Mouse (Mus musculus): ENCODE data around the gene Tanc1.

Gene Tanc1

DNA sequence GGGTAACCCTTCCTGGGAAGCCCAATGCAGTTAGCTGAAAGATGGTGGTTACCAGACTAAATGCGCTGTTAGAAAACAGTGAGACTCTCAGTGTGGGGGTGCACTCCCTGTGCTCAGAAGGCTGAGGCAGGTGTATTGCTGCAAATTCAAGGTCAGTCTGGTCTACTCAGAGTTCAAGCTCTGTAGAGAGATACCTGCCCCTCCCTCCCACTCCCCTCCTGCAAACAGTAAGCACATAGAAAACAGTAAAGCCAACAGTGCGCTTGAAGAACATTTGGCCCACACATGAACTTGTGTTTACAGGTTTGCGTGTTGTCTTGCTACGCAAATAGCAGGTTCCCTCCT lies 73.7 kb downstream of the Tanc1 start:
- DNase-seq = no peak

DNA sequence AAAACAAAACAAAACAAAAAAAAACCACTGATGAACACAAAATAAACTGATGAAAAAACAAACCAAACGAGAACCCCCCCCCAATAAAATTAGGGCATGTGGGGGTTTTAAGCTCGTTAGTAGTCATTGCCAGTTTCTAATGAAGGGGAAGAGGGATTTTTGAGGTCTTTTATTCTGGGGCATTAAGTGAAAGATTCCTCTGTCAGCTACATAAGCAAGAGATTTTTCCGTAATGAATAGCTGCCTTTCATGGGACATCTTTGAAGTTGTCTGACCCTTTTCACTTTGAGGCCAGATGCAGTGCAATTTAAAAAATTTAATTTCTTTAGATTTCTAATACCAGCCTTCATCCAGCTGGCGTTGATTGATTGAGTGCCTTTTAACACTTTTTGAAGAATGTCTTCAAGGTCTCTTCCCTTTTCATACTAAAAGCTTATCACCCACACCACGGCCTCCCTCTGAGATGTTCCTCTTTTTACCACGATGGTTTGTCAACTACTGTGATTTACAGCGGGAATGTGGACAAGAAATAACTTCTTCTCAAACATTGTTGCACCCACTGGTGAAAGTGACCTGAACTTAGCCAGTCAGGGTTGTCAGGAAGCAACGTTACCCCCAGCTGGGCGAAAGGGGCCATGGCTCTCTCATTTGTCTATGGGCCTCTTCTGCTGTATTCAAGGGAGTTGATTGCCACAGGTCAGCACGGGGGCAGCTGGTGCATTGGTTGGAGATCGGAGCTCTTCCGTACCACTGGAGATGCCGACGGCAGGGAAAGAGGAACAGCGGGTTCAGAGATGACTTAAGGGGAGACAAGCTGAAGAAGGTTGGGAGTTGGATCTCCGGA lies 76.6 kb downstream of the Tanc1 start:
- no peak for DNase-seq

DNA sequence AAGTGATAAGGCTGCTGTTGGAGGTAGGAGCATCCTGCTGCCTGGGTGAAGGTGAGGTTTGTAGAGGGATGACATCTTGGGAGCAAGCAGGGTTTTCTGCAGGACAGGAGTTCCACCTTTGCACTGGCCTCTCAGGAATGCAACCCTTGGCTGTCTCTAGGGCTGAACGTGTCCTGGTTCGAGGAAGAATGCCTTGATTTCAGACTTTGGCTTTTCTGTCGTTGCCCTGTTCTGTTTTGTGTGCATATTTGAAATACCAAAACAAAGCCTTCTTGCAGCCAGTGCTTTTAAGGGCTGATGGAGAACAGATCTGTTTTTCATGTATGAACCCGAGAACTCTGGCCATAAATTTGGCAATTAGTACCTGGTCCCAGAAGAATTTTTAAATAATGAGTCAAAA lies 79.3 kb downstream of the Tanc1 start:
- DNase-seq = peak; percentile 73 to 85

DNA sequence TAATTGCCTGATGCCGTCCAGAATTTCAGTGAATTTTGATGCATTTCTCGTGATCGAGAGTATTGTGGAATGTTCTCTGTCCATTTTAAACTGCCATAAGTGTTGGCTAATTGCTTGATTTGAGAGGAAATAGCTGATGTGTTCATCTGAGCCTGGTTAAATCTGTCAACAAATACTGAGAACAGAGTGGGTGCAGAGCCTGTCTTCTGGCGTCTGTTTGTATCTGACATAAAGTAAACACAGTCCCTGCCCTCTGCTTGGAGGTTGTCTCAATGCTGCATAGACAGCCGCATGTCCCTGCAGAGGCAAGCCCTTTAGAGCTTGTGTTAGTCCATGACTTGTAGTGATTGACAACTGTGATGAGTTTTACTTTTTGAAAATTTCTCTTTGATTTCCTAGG lies 81.6 kb downstream of the Tanc1 start:
- no peak for DNase-seq

DNA sequence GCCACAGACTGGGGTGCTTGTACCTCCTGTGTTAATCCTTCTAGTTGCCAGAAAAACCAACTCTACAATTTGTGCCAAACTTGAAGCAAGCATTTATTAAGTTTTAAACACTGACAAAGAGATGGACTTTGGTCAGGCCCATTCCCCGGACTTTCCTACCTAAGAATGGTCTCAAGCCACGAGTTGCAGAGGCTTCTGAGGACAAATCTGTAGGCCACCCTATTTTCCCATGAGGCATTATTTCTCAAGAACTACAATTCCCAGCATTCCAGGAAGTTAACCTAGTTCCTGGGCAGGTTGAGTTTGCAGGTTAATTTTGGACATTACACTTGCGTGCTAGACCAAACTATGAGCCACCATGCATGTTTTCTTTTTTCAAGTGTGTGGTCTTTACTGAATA lies 85.3 kb downstream of the Tanc1 start:
- peak; percentile 79 to 88 for DNase-seq

DNA sequence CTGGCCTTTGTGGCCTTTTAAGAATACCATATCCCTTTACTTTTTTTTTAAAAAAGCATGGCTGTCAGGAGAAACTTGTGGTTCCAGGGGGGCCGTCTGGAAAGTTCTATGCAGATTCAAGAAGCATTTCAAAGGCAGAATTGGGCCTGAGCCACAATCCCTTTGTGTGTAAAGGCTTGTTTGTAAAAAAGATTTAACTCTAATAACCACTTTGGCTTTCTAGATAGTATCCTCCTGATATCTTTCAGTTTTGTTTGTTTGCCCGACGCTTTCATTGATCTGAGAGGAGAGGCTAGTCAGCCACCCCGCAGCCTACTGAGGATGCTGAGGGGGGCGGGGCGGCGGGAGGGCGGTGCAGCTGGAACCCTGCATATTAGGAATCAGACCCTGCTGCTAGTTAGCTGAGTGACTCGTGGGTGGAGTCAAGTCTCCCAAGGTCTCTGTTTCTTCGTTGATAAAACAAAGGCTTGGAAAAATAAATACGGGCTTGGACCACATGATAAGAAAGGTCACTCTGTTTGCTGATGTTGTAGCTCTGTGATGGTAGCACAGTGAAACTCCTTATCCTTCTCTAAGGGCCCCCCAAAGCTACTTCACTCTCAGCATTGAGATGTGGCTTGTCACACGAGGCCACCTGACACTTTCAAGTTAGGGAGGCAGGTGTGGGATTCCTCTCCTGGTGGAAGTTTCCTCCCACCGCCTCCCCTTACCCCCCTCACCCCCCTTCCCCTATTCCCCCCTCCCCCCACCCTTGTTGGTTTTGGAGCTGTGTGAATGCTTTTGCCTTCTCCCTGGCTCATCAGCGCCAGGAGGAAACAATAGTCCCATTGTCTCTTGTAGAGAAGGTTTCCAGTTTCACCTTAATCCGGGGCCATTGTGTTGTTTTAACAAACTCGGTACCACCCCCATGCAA lies 86.1 kb downstream of the Tanc1 start:
- no peak for DNase-seq

DNA sequence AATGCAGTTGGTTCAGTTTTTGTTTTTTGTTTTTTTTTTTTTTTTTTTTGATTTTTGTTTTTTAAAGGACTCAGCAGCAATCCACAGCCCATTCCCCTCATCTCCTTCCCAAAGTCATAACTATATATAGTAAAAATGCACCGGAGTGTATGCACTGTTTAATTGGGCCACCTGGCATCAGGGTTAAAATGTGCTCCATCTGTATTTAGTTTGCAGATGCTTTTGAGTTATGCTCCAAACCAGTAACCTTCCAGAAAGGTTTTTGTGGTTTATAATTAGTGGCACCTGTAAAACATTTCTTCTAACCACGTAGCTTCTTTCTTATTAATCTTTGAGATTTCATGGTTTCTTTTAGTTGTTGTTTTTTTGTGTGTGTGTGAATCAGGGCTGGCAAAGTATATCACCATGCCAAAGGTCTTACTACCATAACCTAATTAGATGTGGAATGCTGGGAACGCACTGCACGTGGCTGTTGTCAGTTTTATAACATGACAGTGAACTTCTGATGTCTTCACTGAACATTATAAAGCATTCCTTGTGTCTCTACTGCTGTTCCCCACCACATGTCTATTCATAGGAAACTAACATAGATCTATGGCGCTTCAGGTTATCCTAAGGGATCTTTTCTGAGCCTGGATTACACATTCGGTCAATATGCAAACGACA lies 86.9 kb downstream of the Tanc1 start:
- no peak for DNase-seq

DNA sequence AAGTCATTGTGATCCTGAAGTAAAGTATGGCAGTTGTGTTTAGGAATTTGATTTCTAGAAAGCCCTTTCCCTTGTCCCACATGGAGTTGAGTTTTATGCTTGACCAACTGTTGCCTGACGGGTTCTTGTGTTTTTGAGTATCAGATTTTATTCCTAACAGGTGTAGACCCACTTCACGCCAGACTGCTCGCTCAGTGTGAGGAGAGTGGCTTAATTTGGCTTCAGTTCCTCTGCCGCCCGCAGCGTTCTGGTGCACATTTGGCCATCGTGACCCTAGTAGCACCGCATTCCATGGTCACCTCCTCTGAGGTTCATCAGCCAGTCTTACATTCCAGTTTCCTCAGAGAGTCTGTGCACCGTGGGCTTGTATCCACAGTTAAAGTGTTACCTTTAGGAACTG lies 88.1 kb downstream of the Tanc1 start:
- DNase-seq = peak; percentile 74 to 86

DNA sequence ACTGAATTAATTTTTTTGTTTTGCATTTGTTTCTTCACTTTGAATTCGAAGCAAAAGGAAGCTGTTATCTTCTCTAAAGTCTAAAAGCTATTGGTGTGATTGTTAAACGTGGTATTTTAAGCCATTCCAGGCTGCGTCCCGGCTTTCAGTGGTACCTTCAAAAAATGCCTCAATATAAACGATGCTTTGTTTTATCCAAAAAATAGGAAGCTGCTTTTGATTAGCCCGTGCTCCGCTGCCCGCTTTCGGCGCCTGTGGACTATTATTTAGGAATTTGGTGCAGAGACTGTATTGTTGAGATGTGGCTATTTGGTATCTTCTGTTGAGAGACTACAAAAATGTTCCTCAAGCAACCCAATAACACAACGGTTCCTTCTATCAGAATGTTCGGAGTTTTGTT lies 93.4 kb downstream of the Tanc1 start:
- no peak for DNase-seq

DNA sequence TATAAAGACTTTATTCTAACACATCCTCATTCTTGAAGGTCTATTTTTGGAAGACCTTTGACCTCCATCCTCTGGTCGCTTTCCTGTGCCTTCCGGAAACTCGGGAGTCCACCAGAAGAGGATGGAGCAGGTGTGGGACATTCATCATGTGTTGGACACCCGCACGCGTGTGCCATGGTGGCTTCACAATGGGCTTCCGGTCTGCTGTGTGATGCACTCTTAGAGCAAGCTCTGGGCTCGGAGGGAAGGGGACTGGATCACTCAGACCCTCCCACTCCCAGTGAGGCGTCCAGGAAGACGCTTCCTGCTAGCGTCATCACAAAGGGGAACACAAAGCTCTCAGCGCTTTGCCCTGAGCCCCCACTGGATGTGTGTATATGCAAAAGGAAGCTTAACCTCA lies 95.0 kb downstream of the Tanc1 start:
- peak in 1 of 2 experiments; percentile 25 for DNase-seq

DNA sequence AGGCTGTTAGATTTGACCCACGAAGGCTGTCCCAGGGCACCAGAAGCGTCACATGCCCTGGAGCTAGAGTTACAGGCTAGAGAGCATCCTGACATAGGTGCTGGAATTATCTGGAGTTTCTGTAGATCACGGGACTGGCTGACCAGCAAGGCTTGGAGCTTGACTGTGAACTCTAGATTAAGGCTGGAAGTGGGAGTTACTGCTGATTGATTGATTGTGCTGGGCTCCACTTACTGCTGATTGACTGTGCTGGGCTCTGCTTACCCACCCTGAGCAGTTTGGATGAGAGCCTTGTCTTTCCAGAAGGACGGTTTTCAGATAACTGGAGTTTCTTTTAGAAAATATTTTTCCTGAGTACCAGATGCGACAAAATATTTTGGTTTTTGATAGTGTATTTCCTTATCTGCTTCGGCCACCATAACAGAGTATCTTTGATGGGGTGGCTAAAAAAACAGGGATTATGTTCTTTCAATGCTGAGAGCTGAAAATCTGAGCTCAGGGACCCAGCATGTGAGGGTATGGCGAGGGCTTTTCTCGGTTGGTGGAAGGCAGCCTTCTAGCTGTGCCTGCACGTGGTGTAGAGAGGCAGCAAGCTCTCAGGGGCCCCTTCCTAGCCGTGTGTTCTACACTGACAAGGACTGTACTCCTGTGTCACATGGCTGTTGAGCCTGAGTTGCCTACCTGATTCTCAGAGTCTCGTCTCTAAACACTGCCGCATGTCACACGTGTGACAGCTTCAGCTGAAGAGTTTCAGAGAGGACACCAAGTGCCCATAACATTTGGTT lies 96.3 kb downstream of the Tanc1 start:
- no peak for DNase-seq

DNA sequence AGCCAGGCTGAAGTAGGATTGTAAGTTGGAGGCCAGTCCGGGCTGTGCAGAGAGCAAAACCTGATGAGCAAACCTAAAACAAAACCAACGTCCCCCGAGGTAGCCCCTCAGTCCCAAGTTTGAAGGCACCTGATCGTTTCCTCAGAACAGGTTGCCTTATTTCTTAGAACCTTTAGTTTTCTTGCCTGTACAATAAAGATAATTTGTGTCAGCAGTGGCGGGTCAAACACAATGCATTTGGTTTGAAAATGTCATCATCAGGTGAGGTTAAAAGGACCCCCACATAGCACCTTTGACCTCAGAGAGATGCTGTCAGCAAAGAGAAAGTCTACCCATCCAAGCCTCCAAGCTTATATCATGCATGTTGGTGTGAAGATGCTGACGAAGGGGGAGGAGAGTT lies 98.9 kb downstream of the Tanc1 start:
- DNase-seq = no peak

DNA sequence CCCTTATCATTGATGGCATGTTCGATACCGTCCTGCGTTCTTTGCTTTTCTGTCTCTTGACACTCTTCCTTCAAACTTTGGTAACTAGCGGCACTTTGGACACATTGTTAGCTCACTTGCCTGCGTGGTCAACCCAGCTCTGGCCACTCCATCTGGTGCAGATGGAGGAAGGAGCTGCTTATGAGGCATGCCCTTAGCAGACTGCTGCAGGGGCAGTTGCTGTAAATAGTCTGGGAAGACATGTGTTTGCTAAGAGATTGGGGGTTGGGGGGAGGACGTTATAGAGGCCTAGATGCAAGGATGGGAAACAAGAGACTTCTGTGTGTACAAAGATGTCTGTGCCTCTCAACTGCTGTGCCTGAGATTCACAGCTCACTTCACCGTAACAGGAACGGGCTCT lies 100.2 kb downstream of the Tanc1 start:
- no peak for DNase-seq

DNA sequence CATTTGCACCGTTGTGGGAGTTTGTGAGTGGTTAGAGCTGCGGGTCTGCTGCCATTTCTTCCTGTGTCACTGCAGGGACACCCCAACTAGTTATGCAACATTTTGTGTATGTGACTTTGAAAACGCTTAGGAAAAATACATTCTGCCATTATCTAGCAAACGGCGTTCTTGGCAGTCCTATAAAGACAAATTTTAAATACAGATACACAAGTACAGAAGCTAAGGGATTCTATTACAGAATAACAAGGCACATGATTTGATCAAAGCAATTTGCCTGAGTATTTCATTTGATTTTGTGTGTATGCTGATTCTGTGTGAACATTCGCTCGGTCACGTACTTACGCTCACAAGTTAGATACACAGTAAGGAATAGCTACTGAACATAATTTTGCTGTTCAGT lies 100.6 kb downstream of the Tanc1 start:
- DNase-seq = no peak

DNA sequence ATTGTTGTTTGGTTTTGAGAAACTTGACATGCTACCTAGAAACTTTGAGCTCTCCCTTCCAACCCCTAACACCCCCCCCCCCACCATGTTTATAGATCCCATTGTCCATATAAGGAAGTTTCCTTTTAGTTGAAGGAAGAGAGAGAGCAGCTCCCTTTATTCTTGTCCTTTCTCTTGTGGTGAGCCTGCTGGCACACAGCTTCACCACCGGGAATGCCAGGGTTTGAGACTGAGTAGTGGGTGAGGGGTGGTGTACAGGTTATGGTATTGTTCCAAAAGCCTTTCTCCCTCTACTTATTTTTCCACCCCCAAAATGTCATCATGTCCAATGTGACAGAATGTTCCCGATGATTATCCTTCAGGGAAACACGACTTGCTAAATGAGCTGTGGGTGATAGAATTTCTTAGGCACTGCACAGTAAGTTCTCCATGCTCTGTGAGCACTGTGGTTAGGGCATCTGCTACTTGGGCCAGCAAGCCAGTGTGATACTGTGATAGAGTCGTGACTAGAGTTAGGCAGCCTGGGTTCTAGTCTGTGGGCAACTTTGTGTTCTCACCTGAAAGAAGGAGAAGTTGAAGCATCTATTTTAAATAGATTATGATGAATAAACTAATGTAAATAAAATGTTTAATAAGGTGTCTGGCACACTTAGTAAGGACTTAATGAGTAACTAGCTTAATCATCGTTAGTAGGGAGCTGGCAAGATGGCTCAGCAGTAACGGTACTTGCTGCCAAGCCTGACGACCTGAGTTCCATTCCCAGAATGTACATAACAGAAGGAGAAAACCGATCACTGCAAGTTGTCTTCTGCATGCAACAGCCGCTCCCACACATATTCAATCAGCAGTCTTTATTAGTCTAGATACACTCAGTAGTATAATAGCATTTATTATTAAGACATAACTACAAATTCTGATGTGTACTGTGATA lies 102.0 kb downstream of the Tanc1 start:
- DNase-seq = no peak

DNA sequence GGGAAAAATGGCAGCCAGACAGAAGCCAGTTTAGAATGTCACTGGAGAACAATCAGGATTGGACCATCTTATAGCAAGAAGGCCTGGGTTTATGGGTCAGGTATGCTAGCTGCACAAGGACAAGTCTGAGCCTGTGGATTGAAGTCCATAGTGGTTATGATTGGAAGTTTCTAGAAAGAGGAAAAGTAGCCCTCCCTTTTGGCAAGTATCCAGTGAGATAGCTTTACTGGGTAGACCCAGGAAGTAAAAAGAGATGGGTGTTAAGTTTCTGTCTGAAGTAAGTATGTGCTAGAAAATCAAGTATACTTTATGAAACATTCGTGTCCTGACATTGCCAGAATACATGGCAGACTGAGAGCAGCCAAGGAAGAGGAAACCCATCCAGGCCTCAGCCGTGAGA lies 103.2 kb downstream of the Tanc1 start:
- DNase-seq = no peak

DNA sequence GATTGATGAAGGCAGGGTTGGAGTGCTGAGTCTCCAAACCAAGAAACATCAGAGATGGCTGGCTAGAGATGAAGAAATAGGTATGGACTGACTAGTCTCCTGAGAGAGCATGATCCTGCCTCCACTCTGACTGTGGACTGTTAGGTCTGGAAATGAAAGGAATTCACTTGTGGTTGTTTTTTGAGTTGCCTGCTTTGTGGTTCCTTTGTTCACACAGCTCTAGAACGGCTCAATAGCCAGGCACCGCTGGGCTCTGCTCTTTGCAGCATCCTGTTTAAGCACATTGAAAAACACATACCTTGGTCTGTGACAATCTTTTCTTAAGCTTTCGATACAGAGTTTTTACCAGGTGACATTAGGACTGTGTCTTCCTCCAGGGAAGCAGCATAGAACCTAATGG lies 104.6 kb downstream of the Tanc1 start:
- DNase-seq = no peak

DNA sequence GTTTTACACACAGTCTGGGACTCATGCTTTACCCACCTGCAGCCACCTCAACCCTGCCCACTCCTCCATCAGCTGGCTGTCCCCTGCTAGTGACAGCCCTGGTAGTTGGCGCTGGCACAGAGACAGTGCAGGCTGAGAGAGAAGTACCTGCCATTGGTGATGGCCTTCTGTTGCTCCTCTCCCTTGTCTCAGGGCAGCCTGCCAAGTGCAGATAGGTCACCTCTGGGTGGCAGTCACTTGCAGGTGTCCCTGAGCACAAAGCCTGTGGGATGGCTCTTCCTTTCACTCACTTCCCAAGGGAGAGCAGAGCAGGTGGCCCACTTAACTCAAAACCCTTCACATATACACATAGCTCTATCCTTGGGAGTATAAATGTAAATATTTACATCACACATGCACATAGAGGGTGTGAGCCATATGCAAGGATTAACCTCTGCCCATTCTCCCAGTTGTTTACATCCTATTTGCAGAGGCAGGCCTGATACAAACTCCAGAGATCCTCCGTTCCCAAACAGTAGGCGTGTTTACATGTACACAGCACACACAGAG lies 106.0 kb downstream of the Tanc1 start:
- no peak for DNase-seq

DNA sequence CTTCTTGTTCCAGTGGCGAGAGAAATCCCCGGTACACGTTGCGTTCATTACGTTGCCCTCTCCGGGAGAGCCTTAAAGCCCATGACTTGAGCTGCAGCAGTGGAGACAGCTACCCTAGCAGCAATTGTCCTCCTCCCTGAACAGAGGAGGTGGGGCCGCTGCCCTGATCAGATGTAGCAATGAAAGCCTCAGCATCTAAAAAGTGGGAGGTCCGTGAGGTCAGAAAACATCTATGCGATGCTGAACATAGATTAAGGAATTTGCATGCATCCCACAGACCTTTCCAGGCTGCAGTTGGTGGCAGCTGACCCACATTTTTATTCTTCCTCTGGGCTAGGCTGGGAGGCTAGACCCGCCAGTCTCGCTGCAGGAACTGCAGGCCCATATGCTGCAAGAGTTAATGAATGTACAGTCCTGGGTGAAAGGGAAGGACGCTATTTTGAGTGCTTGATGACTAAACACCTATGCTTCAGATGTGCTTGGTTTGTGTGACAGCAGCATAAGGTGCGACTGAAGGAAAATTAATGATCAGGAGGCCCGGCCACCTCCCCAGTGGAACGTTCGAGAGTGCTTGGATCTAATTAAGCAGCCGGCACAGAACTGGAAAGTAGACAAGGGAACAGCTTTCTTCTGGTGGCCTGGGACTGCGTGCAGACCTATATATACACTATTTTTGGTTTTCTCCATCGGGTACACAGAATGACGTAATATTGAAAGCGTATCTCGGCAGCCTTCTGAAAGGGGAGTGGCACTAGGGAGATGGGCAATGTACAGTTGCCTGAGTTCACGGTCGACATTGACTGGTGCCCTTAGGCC lies 107.0 kb downstream of the Tanc1 start:
- no peak for DNase-seq

DNA sequence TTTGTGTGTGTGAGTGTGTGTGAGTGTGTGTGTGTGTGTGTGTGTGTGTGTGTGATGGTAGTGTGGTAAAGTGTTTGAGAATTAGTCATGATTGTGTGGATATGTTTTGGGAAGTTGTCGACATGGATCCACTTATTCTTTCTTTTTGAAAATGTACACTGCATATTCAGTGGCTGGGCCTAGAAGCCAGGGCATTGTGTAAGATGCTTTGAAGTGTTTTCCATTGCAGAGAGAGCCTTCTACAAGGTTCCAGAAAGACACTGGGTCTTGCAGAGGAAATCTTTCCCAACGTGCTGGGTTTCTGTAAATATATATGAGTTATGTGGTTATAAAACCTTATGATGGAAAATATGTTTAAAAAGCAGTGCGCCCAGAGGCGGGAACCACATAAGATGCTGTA lies 108.0 kb downstream of the Tanc1 start:
- no peak for DNase-seq
